Mouse (Mus musculus): ENCODE results near the gene Nub1.

Gene Nub1

DNA sequence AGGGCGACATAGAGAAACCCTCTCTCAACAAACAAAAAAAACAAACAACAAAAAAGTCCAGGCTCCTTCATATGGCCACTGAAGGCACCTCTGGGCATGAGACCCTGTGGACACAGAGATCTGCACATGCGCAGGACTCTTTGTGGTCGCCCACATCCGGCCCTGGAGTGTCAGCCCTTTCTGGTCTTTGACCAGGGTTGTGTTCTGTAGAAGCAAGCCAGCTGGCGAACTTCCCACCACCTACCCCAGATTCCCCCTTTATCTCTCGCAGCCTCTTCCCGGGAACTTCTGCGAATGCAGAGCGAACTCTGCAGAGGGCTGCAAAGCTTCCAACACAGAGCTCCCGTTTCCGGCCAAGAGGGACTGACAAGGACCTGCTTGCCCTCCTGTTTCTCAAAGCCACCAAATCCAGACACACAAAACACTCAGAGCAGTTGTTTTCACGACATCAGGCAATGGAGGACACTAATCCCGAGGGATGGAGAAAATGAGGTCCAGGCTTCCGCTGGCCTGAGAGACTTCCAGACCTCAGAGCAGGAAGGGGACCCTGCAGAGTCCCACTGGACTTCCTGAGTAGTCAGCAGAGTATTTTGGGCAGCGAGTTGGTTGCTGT lies 53.9 kb downstream of the Nub1 start:
- DNase-seq (ENCODE audit: low spot score in 2 of 2) = peak; percentile 74 to 76

- DNase-seq (ENCODE audit: low spot score in 2 of 2) = no peak
Measured at GRCm38 (mm10) chr5:24741172-24741885, 56.0 kb downstream of the Nub1 start.

GRCm38 (mm10) chr5:24743956-24744355 lies 58.6 kb downstream of the Nub1 start:
- no peak for DNase-seq (ENCODE audit: low spot score in 2 of 2)

DNA sequence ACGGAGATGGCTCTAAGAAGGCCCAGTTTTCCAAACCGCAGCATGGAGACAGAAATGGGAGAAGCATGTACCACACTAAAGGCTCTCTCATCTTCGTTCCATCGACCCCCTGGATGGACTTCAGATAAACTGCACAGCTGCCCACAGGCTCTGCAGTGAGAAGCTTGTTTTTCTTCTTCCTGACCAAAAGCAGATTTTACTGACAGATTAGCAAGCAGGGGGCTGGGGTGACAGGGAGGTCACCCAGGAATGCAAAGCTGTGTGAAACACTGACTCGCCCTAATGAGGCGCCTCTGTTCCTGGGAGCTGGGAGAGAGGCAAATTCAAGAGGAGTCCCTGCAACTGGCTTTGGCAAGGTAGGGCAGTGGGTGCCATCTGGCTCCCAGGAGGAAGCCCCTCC lies 62.2 kb downstream of the Nub1 start:
- no peak for DNase-seq (ENCODE audit: low spot score in 2 of 2)

- DNase-seq (ENCODE audit: low spot score in 2 of 2) = no peak
Measured at GRCm38 (mm10) chr5:24749731-24750130, 64.4 kb downstream of the Nub1 start.

GRCm38 (mm10) chr5:24750321-24751304 lies 65.3 kb downstream of the Nub1 start:
- peak; percentile 86 to 90 for DNase-seq (ENCODE audit: low spot score in 2 of 2)

- DNase-seq (ENCODE audit: low spot score in 2 of 2) = peak in 1 of 2 experiments; percentile 63
Measured at GRCm38 (mm10) chr5:24751305-24752174, 66.2 kb downstream of the Nub1 start.

DNA sequence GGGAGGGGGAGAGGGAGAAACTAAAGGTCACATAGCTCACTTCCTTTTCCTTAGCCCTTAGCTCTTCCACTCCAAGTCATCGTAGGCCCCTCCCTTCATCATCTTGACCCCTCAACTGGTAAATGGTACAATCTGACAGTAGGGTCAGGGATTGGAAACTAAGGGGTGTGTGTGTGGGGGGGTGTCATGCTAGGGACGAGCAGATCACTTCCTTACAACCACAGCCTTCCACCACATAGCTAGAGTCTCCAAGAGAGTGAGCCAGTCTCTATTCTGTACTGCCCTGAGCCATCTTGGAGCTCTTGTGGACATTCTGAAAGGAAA lies 66.8 kb downstream of the Nub1 start:
- no peak for DNase-seq (ENCODE audit: low spot score in 2 of 2)

DNA sequence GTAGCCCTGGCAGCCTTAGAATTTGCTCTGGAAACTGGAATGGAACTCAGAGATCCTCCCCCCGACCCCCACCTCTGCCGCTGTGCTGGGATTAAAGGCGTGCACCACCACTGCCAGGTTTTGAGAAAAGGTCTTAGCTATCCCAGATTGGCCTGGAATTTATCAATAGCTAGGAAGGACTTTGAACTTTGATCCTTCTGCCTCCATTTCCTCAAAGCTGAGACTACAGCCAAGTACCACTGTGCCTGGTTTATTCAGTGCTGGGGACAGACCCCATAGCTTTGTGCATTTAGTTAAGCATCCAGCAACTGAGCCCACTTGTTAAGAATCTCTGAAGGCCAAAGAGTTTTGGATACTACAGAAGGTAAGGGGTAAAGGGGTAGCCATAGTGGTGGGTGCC lies 71.6 kb downstream of the Nub1 start:
- DNase-seq (ENCODE audit: low spot score in 2 of 2) = no peak

GRCm38 (mm10) chr5:24757816-24758215 lies 72.5 kb downstream of the Nub1 start, which contains the start of gene Crygn:
Gene Crygn, minus strand, starts transcription at chr5:24758008.
- no peak for DNase-seq (ENCODE audit: low spot score in 2 of 2)
